Mouse (Mus musculus) lung, adult 18-20 months (tissue): ENCODE measurements at regions not wholly inside any gene's neighbourhood (a gene's known extent, or its start where the extent isn't known, plus 50 kb on each side); places are given as distances from the start of the nearest gene placed in this dataset.
A peak's percentile ranks its signal among the peaks of the same experiment; 100 is the strongest.

Experiments used
- DNase-seq, 2 experiments: peaks; one replicate each; pipeline ENCODE4 v3.0.0; 2022; ENCODE audit warnings: mixed read lengths in 2 of 2

- DNase-seq = peak; percentile 17 to 54
These were observed 452.7 kb downstream of the Sox2 start for GRCm38 (mm10) chr3:35102715-35103591.

GRCm38 (mm10) chr3:35104884-35105283 is 454.7 kb downstream of the Sox2 start:
- no peak for DNase-seq

GRCm38 (mm10) chr3:35106097-35106496 is 455.9 kb downstream of the Sox2 start:
- no peak for DNase-seq

- peak in 1 of 2 experiments; percentile 20 for DNase-seq
These were observed 483.3 kb downstream of the Sox2 start for GRCm38 (mm10) chr3:35133477-35133876.

- peak in 1 of 2 experiments; percentile 8 for DNase-seq
These were observed 491.5 kb downstream of the Sox2 start for GRCm38 (mm10) chr3:35141500-35142220.

GRCm38 (mm10) chr3:35142683-35143082 is 492.5 kb downstream of the Sox2 start:
- DNase-seq = no peak

GRCm38 (mm10) chr3:35145569-35145968 is 495.4 kb downstream of the Sox2 start:
- DNase-seq = peak in 1 of 2 experiments; percentile 42

- no peak for DNase-seq
These were observed 496.5 kb downstream of the Sox2 start for GRCm38 (mm10) chr3:35146681-35147080.

- peak; percentile 53 to 62 for DNase-seq
These were observed 499.1 kb downstream of the Sox2 start for GRCm38 (mm10) chr3:35149251-35149691.

- no peak for DNase-seq
These were observed 502.0 kb downstream of the Sox2 start for GRCm38 (mm10) chr3:35152191-35152590.

GRCm38 (mm10) chr3:35154266-35154665 is 504.1 kb downstream of the Sox2 start:
- DNase-seq = no peak

GRCm38 (mm10) chr3:35168676-35169075 is 518.5 kb downstream of the Sox2 start:
- DNase-seq = peak; percentile 9 to 42

- DNase-seq = no peak
These were observed 528.7 kb downstream of the Sox2 start for GRCm38 (mm10) chr3:35178759-35179440.

GRCm38 (mm10) chr3:35208526-35208925 is 545.4 kb upstream of the Atp11b start:
- DNase-seq = no peak

GRCm38 (mm10) chr3:35219394-35219793 is 534.5 kb upstream of the Atp11b start:
- no peak for DNase-seq

GRCm38 (mm10) chr3:35221183-35221582 is 532.7 kb upstream of the Atp11b start:
- DNase-seq = no peak

GRCm38 (mm10) chr3:35222251-35222650 is 531.7 kb upstream of the Atp11b start:
- no peak for DNase-seq

- no peak for DNase-seq
These were observed 528.7 kb upstream of the Atp11b start for GRCm38 (mm10) chr3:35225051-35225701.

- DNase-seq = no peak
These were observed 528.0 kb upstream of the Atp11b start for GRCm38 (mm10) chr3:35225774-35226365.

GRCm38 (mm10) chr3:35231158-35231928 is 522.6 kb upstream of the Atp11b start:
- DNase-seq = no peak

GRCm38 (mm10) chr3:35232487-35232886 is 521.4 kb upstream of the Atp11b start:
- DNase-seq = no peak
